Mouse (Mus musculus) right cerebral cortex, postnatal 25 days (tissue): Measurements from ENCODE around the gene Mypop.

Experiments
- DNase-seq: peaks from one replicate; pipeline ENCODE4 v3.0.0; 2022

Mypop gene

DNA sequence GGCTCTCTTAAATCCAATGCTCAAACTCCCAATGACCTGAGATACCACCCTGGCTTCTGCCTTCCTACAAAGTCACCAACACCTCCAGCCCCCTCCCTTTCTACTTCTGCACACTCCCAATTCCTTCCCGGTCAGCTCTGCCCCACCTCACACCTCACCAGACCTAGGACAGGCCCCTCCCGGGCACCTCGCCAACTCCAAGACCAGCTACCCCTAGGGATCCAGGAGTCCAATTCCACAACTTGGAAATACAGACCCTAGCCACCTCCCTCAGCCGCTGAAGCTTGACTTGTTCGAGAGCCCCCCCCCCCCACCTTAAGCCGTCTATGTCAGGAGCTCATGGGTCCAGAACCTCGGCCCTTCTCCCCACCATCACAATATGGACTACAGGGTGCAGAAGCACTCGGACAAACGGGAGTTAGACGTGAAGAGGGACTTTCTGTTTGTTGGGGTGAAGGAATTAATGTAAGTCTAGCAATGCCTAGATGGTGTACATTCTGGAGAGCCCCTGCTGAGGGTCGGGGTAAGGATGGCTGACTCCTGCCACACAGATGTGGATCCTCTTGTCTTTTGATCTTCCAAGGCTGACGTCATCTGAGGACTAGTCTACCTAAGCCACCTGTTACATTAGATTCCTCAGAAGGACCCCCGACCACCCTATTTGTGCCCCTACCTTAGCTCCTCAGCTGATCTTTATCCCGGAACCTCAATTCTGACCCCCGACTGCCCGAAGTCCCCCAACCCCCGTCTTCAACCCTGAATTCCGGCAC, 31.3 kb downstream of the Mypop start:
- DNase-seq = no peak

DNA sequence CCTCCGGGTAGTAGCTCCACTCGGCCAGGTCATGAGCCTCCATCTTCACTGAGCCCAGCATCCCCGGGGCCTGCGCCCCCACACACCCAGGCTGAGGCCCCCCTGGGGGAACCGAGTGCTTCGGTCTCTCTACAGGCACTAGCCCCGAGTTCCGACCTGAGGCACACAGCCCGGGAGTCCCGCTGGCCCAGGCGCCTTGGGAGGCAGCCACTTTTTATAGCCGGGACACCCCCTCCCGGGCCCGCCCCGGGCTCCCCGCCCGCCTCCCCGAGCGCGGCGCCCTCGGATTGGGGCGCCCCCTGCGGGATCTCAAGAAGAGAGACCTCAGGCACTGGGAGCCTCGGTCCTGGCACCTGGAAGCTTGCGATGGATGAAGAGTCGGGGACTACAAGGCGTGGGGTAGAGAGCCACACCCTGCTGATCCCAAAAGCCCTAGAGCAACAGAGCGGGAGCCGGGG, 32.3 kb downstream of the Mypop start, which contains the start of gene Foxa3:
Gene Foxa3 (minus strand): TSS at position 182 of the 458 bp plus-strand sequence.
- DNase-seq = no peak

DNA sequence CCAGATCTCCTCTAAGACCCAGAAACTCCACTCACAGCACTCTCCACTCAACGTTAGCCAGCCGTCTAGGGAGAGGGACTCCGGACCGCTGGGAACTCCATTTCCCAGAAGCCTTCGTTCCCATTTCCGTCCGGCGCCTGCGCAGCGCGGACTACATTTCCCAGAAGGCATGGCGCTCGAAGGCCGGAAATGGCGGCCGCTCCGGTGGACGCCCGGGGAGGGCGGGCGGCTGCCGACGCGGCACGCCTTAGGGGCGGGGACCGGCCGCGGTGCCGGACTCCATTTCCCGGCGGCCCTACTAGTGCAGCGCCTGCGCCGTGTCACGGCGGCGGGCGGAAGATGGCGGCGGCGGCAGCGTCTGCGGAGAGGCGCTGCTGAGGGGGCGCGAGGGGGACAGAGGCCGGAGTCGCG, 33.1 kb downstream of the Mypop start, which contains the start of gene Sympk:
Gene Sympk (plus strand): TSS at position 282 of the 411 bp plus-strand sequence.
- peak; percentile 97 for DNase-seq

DNA sequence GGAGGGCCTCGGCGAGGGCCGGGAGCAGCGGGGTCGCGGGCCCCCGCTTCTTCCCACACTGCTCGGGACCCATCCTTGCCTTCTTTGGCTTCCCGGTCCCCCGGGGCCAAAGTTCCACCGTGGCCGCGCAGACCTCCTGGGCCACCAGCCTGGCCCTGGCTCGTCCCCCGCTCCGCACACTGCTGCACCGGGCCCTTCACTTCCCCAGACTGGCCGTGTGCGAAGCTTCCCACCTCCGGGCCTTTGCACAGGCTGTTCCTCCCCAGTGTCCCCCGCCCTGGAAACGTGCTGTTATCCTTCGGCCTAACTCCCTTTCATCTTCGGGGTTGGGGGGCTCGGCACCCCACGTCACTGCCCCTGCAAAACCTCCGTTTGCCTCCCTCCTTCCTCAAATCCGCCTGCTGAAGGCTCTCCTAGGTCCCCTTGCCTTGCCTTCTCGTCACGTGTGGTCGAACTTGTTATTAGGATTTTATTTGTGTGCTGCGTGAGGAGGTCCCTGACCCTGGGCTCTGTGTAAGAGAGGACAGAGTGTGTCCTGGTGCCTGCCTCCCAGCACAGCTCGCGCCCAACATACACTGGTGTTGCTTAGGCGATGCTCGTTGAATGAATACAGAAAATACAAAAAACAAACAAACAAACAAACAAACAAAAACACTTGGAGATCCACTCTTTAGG, 33.7 kb downstream of the Mypop start:
- no peak for DNase-seq

DNA sequence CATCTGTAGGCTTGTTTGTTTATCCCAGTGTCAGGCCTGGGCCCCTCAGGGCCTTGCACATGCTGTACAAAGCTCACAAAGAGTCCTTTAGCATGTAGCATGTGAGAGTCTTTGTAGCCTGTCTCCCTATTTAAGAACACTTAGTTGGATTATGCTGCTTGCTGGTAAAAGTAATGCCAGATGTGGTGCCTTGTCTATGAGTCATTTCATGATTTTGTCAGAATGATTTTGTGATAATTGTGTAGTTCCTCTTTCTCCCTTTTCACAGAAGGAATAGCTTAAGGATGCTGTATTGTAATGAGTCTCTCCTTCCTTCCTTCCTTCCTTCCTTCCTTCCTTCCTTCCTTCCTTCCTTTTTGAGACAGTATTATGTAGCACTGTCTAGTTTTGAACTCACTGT, 37.0 kb downstream of the Mypop start:
- DNase-seq = no peak

DNA sequence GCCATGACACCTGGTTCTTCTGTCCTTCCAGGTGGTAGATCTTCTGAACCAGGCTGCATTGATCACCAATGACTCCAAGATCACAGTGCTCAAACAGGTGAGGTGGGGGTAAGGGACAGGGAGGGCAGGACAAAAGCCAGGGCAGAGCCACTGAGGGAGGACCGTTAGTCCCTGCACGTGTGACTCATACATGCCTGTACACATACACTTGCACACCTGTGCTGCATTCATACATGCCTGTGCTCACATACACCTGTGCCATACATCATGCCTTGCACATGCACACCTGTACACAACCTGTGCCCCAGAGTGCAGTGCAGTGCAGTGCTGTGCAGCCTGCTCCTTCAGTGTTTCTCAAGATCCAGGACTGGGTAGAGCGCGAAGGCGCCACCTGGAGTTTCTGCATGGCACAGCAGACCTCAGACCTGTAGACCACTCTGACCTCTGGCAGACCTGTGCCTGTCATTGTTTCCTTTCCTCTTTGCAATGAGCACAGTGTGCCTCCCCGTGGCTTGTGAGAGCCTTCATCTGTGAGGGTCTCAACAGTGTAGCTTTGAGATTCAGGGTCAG, 38.1 kb downstream of the Mypop start:
- no peak for DNase-seq

DNA sequence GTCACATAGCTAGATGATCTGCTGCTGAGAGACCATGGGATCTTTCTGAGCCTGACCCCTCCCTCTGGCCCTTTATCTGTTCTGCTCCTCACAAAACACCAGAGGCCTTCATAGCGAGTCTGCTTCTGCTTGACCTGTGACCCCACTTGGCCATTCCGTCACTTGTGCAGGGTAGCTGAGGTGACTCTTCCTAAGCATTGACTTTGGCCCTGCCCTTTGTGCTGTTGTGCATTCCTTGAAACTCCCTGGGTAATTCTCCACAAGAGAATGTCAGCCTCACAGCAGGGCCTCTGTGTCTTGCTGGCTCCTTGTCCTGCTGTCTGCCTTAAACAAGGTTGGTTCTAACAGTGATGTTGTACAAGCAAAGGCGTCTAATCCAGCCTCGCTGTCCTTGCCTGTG, 40.6 kb downstream of the Mypop start:
- DNase-seq = no peak

DNA sequence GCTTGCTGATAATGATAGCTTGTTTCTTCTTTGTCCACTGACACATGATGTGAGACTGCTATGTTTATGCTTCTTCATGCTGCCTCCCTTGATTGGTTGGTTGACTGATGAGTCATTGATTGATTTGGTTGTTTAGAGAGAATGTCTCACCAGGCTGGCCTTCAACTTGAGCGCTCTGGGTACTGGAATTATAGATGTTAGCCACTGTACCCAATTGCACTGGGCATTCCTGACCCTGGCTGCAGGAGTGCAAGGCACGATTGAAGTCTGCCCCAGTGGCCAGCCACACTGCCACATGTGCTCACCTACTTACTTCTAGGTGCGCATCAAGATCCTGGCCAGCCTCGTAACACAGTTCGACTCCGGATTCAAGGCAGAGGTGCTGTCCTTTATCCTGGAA, 53.6 kb downstream of the Mypop start:
- DNase-seq = no peak

DNA sequence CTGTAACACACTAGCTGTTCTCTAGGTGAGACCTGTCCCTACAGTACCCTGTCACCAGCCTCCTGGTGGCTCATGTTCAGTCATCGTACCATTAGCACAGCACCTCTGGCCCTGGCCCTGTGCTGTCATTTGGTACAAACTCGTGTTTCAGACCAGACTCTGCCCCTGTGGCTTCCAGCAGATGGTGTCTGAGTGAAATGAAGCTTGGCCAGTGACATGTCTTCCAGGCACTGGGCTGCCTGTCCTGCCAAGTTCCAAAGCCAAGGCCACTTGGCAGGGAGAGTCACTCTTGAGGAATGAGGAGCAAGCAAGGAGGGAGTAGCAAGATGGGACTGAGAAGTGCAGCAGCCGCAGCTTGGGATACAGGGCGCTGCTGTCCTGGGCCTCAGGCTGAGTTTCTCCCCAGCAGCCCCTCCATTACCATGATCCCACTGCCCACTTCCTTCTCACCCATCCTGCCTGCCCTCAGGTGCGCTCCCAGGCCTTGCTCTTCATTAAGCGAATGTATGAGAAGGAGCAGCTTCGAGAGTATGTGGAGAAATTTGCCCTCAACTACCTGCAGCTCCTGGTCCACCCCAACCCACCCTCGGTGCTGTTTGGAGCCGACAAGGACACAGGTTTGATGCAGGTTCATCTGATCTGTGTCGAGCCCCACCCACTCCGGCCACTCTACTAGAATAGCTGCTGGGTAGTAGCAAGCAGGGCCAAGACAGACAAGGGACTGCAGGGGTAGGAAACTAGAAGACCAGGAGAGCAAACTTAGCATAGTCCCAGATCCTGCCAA, 55.4 kb downstream of the Mypop start:
- no peak for DNase-seq

DNA sequence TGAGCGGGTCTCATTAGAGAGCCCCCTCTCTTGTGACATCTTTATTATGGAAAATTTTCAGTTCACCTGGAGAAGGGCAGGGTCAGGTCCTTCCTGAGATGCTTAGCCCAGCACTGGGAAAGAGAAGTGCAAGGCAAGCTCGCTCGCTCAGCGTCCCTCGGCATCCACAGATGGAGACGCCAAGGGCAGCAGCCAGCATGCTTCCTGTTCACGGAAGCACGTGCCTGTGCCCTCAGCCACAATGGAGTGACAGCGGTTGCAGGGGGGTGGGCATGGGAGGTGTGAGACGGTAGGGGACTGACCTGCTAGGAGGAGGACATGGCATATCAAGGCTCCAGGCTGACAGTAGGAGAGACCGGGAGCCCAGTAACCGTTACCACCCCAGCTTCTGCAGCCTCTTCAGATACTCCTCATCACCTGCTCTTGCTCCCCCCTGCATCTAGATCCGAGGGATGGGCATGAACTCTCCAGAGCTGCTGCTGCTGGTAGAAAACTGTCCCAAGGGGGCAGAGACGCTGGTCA, 57.0 kb downstream of the Mypop start:
- no peak for DNase-seq

DNA sequence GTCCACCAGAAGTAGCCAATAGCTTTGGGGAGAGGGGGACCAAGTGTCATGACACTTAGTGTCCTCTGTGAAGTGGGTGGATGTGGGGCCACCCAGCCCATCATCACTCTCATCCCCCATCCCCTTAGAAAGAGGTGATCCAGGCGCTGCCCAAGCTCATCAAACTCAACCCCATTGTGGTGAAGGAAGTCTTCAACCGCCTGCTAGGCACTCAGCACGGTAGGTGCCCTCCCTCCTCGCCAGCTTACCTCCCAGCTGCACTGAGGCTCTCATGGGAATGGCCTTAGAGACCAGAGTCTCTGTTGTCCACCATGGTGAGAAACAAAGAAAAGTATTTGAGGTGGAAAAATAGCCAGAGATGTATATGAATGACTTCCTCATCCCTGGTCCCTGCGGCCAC, 58.2 kb downstream of the Mypop start:
- no peak for DNase-seq

DNA sequence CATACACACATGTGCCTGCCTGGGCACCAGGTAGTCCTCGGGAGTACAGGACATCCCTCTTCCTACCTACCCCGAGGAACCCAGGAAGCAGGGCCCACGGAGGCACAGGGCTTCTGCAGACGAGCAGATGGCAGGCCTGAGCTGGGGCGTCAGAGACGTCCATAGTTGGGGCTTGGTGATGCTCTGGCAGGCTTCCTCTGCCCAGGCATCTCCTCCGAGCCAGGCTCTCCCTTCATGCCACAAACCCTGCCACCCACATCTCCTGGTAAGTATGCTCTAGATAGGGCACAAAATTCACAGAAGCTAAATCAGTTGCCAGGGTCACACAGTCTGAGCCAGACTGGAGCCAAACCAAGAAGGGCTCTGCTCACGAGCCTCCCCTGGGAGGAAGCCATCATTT, 59.1 kb downstream of the Mypop start:
- no peak for DNase-seq

DNA sequence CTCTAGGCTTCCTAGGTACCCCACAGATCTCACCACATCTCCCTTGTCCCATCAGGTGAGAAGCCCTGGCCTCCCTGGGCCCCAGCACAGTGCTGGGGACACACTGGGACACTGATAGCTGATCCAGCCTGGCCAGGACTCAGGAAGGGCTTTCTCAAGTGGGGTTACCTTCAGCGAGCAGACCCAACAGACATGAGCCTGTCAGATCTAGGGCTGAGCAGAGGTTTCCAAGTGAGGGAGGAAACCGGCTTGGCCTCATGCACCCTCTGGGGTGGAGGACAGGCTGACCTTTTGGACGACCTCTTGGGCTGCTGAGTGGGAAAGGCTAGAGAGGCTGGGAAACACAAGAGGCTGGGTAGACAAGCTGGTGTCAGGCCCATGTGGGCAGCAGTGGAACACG, 60.1 kb downstream of the Mypop start:
- DNase-seq = no peak
